Mouse (Mus musculus) spleen, adult 2 months (tissue): ENCODE results near the gene Ccdc149. TPM values are rescaled to one million over a fixed set of nuclear protein-coding genes. Genes with fewer than 3 reads are reported as not detected.

ENCODE experiments used
- DNase-seq, 2 experiments: peaks; one replicate each; pipeline versions ENCODE4 v3.0.0 to v3.0.0-alpha.2; 2012 to 2021; ENCODE audit warnings: low spot score in 2 of 2, low read depth in 1 of 2
- H3K27ac ChIP-seq: fragments of 200-500 bp; 2 replicates; pipeline ENCODE4 v1.5.1; 2012; ENCODE audit warnings: low read length, inconsistent platforms; ENCODE audit not compliant: insufficient read depth
- H3K27me3 ChIP-seq: fragments of 200-500 bp; 2 replicates; pipeline ENCODE4 v1.6.1; 2012; ENCODE audit warnings: mild to moderate bottlenecking, moderate library complexity, low read length, inconsistent platforms; ENCODE audit not compliant: control insufficient read depth, insufficient read depth
- H3K36me3 ChIP-seq: fragments of 200-500 bp; 2 replicates; pipeline ENCODE4 v1.6.1; 2012; ENCODE audit warnings: mild to moderate bottlenecking, low read length, inconsistent platforms; ENCODE audit not compliant: control insufficient read depth, insufficient read depth
- H3K4me1 ChIP-seq: fragments of 200-500 bp; 2 replicates; pipeline ENCODE4 v1.6.1; 2011; ENCODE audit warnings: inconsistent platforms; ENCODE audit not compliant: control insufficient read depth, insufficient read depth, insufficient read length
- H3K4me3 ChIP-seq: fragments of 200-500 bp; 2 replicates; pipeline ENCODE4 v1.5.1; 2011; ENCODE audit warnings: mild to moderate bottlenecking, inconsistent platforms; ENCODE audit not compliant: insufficient read depth, insufficient read length; ENCODE audit errors: extremely low read depth
- CTCF ChIP-seq: fragments of 200-500 bp; IDR thresholded peaks from 2 replicates; pipeline ENCODE4 v1.5.1; 2011; ENCODE audit warnings: mild to moderate bottlenecking, inconsistent platforms; ENCODE audit not compliant: insufficient read depth, insufficient read length, insufficient replicate concordance; ENCODE audit errors: extremely low read depth
- POLR2A ChIP-seq: fragments of 200-500 bp; IDR thresholded peaks from 2 replicates; pipeline ENCODE4 v1.6.1; 2011; ENCODE audit warnings: low read depth, low read length, inconsistent platforms
- WGBS: fragments of 180-500 bp; shearing (Covaris S2); methylation state at CpG from one replicate; pipeline ENCODE4 v1.1.7; 2018; 5-methylcytosine and 5-hydroxymethylcytosine counted together
- polyA plus RNA-seq: library from polyadenylated mRNA; depleted of rRNA; stranded (reverse); fragments of >200 nt; gene quantifications from 2 replicates; pipeline ENCODE4 v1.2.3, GENCODE M21; 2012

The Ccdc149 gene
- polyA plus RNA-seq, 1 experiment, result 0.40 TPM

- no peaks in the 10 kb centered on the region for H3K36me3 ChIP-seq
- no peak for DNase-seq
- H3K27ac ChIP-seq, result no peak overlapping the region
- H3K4me3 ChIP-seq, result no peak overlapping the region
- no peaks in the 10 kb centered on the region for H3K27me3 ChIP-seq
- WGBS, result 88% methylated on average over 9 of the region's 9 CpGs
- no peak for TF ChIP-seq CTCF
- no peak for TF ChIP-seq POLR2A
- H3K4me1 ChIP-seq, result no peaks in the 10 kb centered on the region
These were observed 45.5 kb downstream of the Ccdc149 start for GRCm38 (mm10) chr5:52425819-52426218.

- no peaks in the 10 kb centered on the region for H3K4me1 ChIP-seq
- H3K27me3 ChIP-seq, result no peaks in the 10 kb centered on the region
- no peak overlapping the region for H3K27ac ChIP-seq
- no peak overlapping the region for H3K4me3 ChIP-seq
- H3K36me3 ChIP-seq, result no peaks in the 10 kb centered on the region
- DNase-seq, result no peak
- TF ChIP-seq POLR2A (no peak), CTCF (no peak)
- 49% methylated on average over 3 of the region's 3 CpGs for WGBS
These were observed 47.4 kb downstream of the Ccdc149 start for GRCm38 (mm10) chr5:52423893-52424292.

- Histone ChIP-seq H3K27ac (no peak overlapping the region), H3K27me3 (no peaks in the 10 kb centered on the region), H3K4me1 (no peaks in the 10 kb centered on the region), H3K36me3 (no peaks in the 10 kb centered on the region), H3K4me3 (no peak overlapping the region)
- 83% methylated on average over 2 of the region's 2 CpGs for WGBS
- TF ChIP-seq POLR2A (no peak), CTCF (no peak)
- DNase-seq, result no peak
These were observed 54.8 kb downstream of the Ccdc149 start for GRCm38 (mm10) chr5:52416485-52416884.

GRCm38 (mm10) chr5:52415917-52416316 is 55.4 kb downstream of the Ccdc149 start:
- Histone ChIP-seq H3K4me3 (no peak overlapping the region), H3K36me3 (no peaks in the 10 kb centered on the region), H3K4me1 (no peaks in the 10 kb centered on the region), H3K27me3 (no peaks in the 10 kb centered on the region), H3K27ac (no peak overlapping the region)
- DNase-seq, result no peak
- TF ChIP-seq CTCF (no peak), POLR2A (no peak)
- 92% methylated on average over 6 of the region's 6 CpGs for WGBS

- Histone ChIP-seq H3K27ac (no peak overlapping the region), H3K27me3 (no peaks in the 10 kb centered on the region), H3K36me3 (no peaks in the 10 kb centered on the region), H3K4me3 (no peak overlapping the region), H3K4me1 (no peaks in the 10 kb centered on the region)
- DNase-seq, result no peak
- 93% methylated on average over 1 of the region's 1 CpGs for WGBS
- TF ChIP-seq CTCF, result no peak
- TF ChIP-seq POLR2A, result no peak
These were observed 56.1 kb downstream of the Ccdc149 start for GRCm38 (mm10) chr5:52415193-52415592.

- Histone ChIP-seq H3K27ac (no peak overlapping the region), H3K27me3 (no peaks in the 10 kb centered on the region), H3K36me3 (no peaks in the 10 kb centered on the region), H3K4me1 (no peaks in the 10 kb centered on the region), H3K4me3 (no peak overlapping the region)
- DNase-seq, result no peak
- WGBS, result 75% methylated on average over 3 of the region's 3 CpGs
- TF ChIP-seq CTCF, result no peak
- TF ChIP-seq POLR2A, result no peak
These were observed 59.8 kb downstream of the Ccdc149 start for GRCm38 (mm10) chr5:52411567-52411966.

- no peak overlapping the region for H3K4me3 ChIP-seq
- no peaks in the 10 kb centered on the region for H3K4me1 ChIP-seq
- no peak overlapping the region for H3K27ac ChIP-seq
- 95% methylated on average over 12 of the region's 12 CpGs for WGBS
- no peaks in the 10 kb centered on the region for H3K36me3 ChIP-seq
- H3K27me3 ChIP-seq, result no peaks in the 10 kb centered on the region
- no peak for DNase-seq
- TF ChIP-seq CTCF, result no peak
- TF ChIP-seq POLR2A, result no peak
These were observed 61.1 kb downstream of the Ccdc149 start for GRCm38 (mm10) chr5:52410197-52410596.
